Mouse (Mus musculus): ENCODE data around the gene Cep97.

DNA sequence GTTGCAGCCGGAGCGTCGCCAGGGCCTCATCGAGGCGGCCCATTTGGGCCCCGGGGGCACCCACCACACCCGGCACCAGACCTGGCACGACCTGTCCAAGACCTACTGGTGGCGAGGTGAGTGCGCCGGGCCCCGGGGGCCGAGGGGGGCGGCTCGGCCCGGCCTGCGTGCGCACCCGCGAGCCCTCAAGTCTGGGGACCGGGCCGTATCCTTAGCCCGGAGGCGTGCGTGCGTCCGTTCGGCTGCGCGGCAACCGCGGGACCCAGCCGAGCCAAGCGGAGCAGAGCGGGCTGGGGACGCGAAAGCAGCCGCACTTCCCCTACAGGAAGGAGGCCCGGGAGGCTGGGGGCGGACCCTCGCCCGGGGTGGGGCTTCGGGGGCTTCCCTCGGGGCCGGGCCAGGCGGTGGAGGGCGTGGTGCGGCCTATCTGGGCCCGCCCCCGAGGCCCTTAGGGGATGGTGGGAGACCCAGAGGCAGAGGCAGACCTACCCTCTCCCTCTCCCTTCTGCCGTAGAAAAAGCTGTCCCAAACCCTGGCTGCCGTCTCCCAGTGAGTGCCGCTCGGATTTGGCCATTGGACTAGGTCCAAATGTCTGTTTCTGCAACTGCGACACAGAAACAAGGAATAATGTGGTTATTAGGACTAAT lies 39.7 kb upstream of the Cep97 start:
- TF ChIP-seq POLR2A (IDR thresholded peaks at IDR 0.05; ENCODE audit: control insufficient read depth, low read depth, low read length) (peak; percentile 72), CTCF (IDR thresholded peaks at IDR 0.05; ENCODE audit: control insufficient read depth, insufficient read depth, insufficient replicate concordance, low read depth, low read length) (no peak)
